Mouse (Mus musculus) MEL (cell line): ENCODE data around the gene Itgb2.

Experiments
- CHD2 ChIP-seq: IDR thresholded peaks from 2 replicates; pipeline ENCODE4 v1.6.1; 2011; ENCODE audit warnings: low read length, improper control_type of control experiment
- CTCF ChIP-seq, 3 experiments: IDR thresholded peaks in 2 of 3; conservative IDR thresholded peaks in 1 of 3; 2 replicates each; pipeline ENCODE4 v1.5.1; 2011 to 2012; ENCODE audit warnings: low read length in 3 of 3, low read depth in 2 of 3, mild to moderate bottlenecking in 2 of 3, improper control_type of control experiment in 1 of 3, inconsistent platforms in 1 of 3, mixed read lengths in 1 of 3, moderate library complexity in 1 of 3; ENCODE audit not compliant: control insufficient read depth in 1 of 3, insufficient read depth in 1 of 3, poor library complexity in 1 of 3, severe bottlenecking in 1 of 3
- EP300 ChIP-seq, 2 experiments: IDR thresholded peaks; 2 replicates each; pipeline ENCODE4 v1.6.1; 2011; ENCODE audit warnings: improper control_type of control experiment in 2 of 2, low read length in 2 of 2, low read depth in 1 of 2, mild to moderate bottlenecking in 1 of 2
- POLR2A ChIP-seq, 2 experiments: IDR thresholded peaks; 2 replicates each; pipeline ENCODE4 v1.6.1; 2011 to 2012; ENCODE audit warnings: low read length in 2 of 2, mild to moderate bottlenecking in 2 of 2, control low read depth in 1 of 2, improper control_type of control experiment in 1 of 2, low read depth in 1 of 2, moderate library complexity in 1 of 2; ENCODE audit not compliant: control insufficient read depth in 1 of 2, insufficient read depth in 1 of 2, poor library complexity in 1 of 2
- SIN3A ChIP-seq: IDR thresholded peaks from 2 replicates; pipeline ENCODE4 v1.6.1; 2012; ENCODE audit warnings: low read length, improper control_type of control experiment, inconsistent platforms
- TCF12 ChIP-seq: IDR thresholded peaks from 2 replicates; pipeline ENCODE4 v1.6.1; 2014; ENCODE audit warnings: low read depth, mild to moderate bottlenecking, inconsistent platforms, low read length, improper control_type of control experiment, moderate library complexity
- UBTF ChIP-seq: IDR thresholded peaks from 2 replicates; pipeline ENCODE4 v1.6.1; 2012; ENCODE audit warnings: low read depth, mild to moderate bottlenecking, inconsistent platforms, low read length, improper control_type of control experiment, moderate library complexity, borderline replicate concordance; ENCODE audit not compliant: insufficient read depth
- USF1 ChIP-seq: IDR thresholded peaks from 2 replicates; pipeline ENCODE4 v1.6.1; 2014; ENCODE audit warnings: low read depth, mild to moderate bottlenecking, inconsistent platforms, low read length, improper control_type of control experiment, moderate library complexity
- ZMIZ1 ChIP-seq: IDR thresholded peaks from 2 replicates; pipeline ENCODE4 v1.6.1; 2012; ENCODE audit warnings: low read depth, mild to moderate bottlenecking, inconsistent platforms, low read length, improper control_type of control experiment, moderate library complexity

- TF ChIP-seq ZMIZ1 (no peak), CHD2 (no peak), UBTF (no peak), CTCF (IDR thresholded peaks at IDR 0.05 in 2 of 3, conservative IDR thresholded peaks at IDR 0.05 in 1 of 3; ENCODE audit: control insufficient read depth in 1 of 3, insufficient read depth in 1 of 3, low read depth in 2 of 3, low read length in 3 of 3, poor library complexity in 1 of 3, severe bottlenecking in 1 of 3) (no peak), POLR2A (IDR thresholded peaks at IDR 0.05; ENCODE audit: control insufficient read depth in 1 of 2, insufficient read depth in 1 of 2, low read depth in 1 of 2, low read length in 2 of 2, poor library complexity in 1 of 2) (no peak), SIN3A (no peak), TCF12 (no peak), USF1 (no peak), EP300 (IDR thresholded peaks at IDR 0.05; ENCODE audit: low read depth in 1 of 2, low read length in 2 of 2) (no peak)
Observed at GRCm38 (mm10) chr10:77507779-77508178, 22.3 kb upstream of the Itgb2 start.
